Mouse (Mus musculus) myocyte (in vitro differentiated cells): ENCODE results near the gene Rgs16.

ENCODE experiments used
- POLR2A ChIP-seq: IDR thresholded peaks from one replicate; pipeline ENCODE4 v1.6.1; 2011; ENCODE audit warnings: low read depth, mild to moderate bottlenecking, control low read depth, moderate library complexity; ENCODE audit not compliant: insufficient read length
- POLR2AphosphoS2 ChIP-seq: IDR thresholded peaks from one replicate; pipeline ENCODE4 v1.6.1; 2011; ENCODE audit warnings: low read depth, control low read depth; ENCODE audit not compliant: insufficient read length

DNA sequence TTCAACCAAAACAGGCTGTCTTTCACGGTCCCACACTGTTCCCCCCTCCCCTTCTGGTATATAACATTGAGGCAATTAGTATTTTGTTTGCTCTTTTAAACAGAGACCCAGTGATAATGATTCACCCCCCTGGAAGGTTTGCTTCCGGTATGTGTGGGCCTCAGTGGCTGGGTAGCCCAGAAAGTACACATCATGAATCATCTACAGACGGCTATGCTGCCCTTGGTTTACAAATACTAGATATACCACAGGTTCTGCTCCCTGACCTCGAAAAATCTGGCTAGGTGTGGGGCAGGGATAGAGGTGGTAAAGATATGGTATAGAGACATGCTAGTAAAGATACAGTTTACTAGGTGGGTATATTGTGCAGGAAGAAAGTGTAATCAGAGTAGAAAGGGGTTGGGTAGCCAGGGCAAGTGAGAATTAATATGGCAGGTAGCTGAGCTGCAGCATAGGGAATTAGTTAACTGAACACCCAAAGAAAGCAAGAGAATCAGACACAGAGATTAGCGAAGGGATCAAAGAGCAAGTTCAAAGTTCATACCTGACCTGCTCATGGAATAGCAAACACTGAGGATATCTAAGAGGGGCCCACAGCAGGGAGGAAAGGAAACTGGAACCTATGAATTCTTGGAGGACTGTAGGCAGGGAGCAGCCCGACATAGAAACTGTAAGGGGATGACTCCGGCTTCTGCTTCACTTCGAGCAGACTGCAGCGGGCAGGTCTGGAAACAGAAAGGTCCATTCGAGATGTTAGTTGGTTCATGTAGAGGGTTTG is 30.0 kb downstream of the Rgs16 start:
- TF ChIP-seq POLR2A (no peak), POLR2AphosphoS2 (no peak)
